Mouse (Mus musculus): ENCODE results near the gene Shkbp1.

Gene Shkbp1

DNA sequence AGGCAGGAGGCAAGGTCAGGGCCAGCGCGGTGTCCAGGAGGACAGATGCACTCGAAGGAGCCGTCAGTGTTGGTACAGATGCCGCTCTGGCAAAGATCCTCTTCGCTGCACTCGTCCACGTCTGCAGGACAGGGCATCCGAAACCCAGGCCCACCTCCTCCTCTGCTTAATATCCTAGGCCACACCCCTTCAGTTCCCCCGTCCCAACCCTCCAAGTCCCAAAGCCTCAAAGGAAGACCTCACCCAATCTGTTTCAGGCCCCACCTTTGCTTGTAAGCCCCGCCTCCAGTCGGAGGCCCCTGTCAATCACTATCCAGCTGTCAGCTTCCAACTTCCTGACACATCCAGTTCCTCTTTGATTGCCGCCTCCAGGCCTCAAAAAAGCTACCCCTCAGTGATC, 33.5 kb downstream of the Shkbp1 start:
- Histone ChIP-seq H3K36me3 (ENCODE audit: control insufficient read depth, insufficient read depth, low read length, poor library complexity, severe bottlenecking) (no peaks in the 10 kb centered on the region), H3K27me3 (ENCODE audit: control insufficient read depth, insufficient read depth, low read length, poor library complexity, severe bottlenecking) (no peaks in the 10 kb centered on the region; the same call in 1 of the 2 replicates)
- no peak for DNase-seq (ENCODE audit: low read depth, low spot score)

GRCm38 (mm10) chr7:27319411-27319810, 36.4 kb downstream of the Shkbp1 start:
- no peaks in the 10 kb centered on the region for H3K36me3 ChIP-seq (ENCODE audit: control insufficient read depth, insufficient read depth, low read length, poor library complexity, severe bottlenecking)
- no peaks in the 10 kb centered on the region; the same call in 1 of the 2 replicates for H3K27me3 ChIP-seq (ENCODE audit: control insufficient read depth, insufficient read depth, low read length, poor library complexity, severe bottlenecking)
- no peak for DNase-seq (ENCODE audit: low read depth, low spot score)

DNA sequence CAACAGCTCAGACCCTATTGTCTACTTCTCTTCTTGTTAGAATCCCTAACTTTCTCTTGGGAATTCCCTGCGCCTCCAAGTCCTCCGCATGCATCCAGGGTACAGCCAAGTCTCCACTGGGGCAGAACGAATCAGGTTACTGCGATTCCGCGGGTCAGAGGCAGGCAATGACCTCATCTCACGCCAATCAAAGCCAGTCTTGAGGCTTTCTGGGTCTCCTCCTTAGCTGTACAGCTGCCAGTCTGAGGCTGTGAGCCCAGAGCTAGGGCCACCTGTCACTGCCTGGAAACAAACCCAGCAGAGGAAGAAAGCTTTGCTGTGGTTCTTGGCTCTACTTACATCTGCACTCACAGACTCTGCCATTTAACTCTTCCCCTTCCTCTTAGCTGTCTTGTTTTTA, 39.9 kb downstream of the Shkbp1 start:
- H3K36me3 ChIP-seq (ENCODE audit: control insufficient read depth, insufficient read depth, low read length, poor library complexity, severe bottlenecking) = no peaks in the 10 kb centered on the region

DNA sequence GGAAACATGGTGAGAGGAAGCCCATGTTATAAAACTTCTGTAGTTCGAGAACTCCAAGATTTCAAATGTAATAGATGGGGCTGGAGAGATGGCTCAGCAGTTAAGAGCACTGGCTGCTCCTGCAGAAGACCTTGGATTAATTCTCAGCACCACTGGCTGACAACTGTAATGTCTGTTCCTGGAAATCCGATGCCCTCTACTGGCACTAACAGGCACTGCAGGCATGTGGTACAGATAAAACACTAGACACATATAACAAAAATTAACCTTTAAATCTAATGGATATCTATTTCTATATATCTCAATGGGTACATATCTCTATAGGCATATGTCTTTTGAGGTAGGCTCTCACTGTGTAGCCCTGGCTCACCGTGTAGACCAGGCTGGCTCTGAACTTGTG, 41.4 kb downstream of the Shkbp1 start:
- DNase-seq (ENCODE audit: low read depth, low spot score) = peak; percentile 10
- Histone ChIP-seq H3K27me3 (ENCODE audit: control insufficient read depth, insufficient read depth, low read length, poor library complexity, severe bottlenecking) (no peaks in the 10 kb centered on the region), H3K36me3 (ENCODE audit: control insufficient read depth, insufficient read depth, low read length, poor library complexity, severe bottlenecking) (no peaks in the 10 kb centered on the region)

More for the DNA sequence above, 39.9 kb downstream of the Shkbp1 start:
- H3K27me3 ChIP-seq (ENCODE audit: control insufficient read depth, insufficient read depth, low read length, poor library complexity, severe bottlenecking) = no peaks in the 10 kb centered on the region; the same call in 1 of the 2 replicates
- DNase-seq (ENCODE audit: low read depth, low spot score) = no peak

DNA sequence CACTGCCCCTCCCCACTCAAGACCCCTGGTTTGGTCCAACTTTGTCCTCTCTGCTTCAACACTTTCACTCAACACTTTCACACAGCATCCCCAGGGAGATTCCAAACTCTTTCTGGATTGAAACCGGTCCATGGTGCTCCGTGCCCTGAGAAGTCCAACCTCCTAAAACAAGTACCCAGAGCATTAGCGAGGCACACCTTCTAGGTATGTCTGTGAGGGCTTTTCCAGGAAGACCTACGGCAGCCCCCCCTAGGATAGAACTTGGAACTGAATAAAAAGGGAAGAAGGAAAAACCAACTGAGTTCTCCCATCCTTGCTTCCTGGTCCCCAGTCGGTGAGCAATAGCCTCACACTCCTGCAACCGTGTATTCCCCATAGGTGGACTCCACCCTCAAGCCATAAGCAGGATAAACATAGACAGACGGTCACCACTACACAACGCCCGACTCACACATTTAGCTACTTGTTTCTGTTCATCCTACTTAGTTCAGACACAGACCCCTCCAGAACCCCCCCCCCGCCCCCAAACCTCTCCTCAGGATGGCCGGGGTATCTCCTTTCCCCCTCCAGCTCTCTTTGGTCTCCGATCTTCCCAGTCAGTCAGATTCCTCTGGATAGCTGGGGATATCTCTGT, 44.1 kb downstream of the Shkbp1 start:
- no peaks in the 10 kb centered on the region for H3K36me3 ChIP-seq (ENCODE audit: control insufficient read depth, insufficient read depth, low read length, poor library complexity, severe bottlenecking)
- DNase-seq (ENCODE audit: low read depth, low spot score) = no peak

DNA sequence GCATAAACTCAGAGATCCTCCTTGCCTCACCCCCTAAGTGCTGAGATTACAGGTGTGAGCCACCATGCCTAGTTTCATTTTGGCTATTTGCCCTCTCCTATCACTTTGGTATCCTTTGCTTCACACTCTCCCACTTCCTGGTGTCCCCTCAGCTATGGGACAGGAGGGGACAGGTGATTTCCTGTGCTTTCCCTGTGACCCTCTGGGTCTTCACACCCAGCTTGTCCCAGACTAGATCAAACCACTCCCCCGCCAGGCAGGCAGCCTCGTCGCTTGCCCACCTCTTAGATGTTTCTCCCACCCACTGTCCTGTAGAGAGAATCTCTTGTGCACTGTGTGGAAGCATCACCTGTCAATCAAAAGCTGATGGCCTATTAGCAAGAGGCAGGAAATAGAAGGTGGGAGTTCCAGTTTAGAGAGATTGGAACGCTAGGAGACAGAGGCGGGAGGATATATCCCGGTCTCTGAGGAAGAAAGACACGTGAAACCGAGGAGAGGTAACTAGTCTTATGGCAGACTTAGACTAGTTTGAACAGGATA, 44.8 kb downstream of the Shkbp1 start:
- H3K36me3 ChIP-seq (ENCODE audit: control insufficient read depth, insufficient read depth, low read length, poor library complexity, severe bottlenecking) = no peaks in the 10 kb centered on the region
- no peaks in the 10 kb centered on the region for H3K27me3 ChIP-seq (ENCODE audit: control insufficient read depth, insufficient read depth, low read length, poor library complexity, severe bottlenecking)
- no peak for DNase-seq (ENCODE audit: low read depth, low spot score)

More for the DNA sequence above, 44.1 kb downstream of the Shkbp1 start:
- H3K27me3 ChIP-seq (ENCODE audit: control insufficient read depth, insufficient read depth, low read length, poor library complexity, severe bottlenecking) = no peaks in the 10 kb centered on the region

- DNase-seq (ENCODE audit: low read depth, low spot score) = no peak
- Histone ChIP-seq H3K27me3 (ENCODE audit: control insufficient read depth, insufficient read depth, low read length, poor library complexity, severe bottlenecking) (no peaks in the 10 kb centered on the region), H3K36me3 (ENCODE audit: control insufficient read depth, insufficient read depth, low read length, poor library complexity, severe bottlenecking) (no peaks in the 10 kb centered on the region)
Observed at GRCm38 (mm10) chr7:27310306-27310705, 45.5 kb downstream of the Shkbp1 start.

DNA sequence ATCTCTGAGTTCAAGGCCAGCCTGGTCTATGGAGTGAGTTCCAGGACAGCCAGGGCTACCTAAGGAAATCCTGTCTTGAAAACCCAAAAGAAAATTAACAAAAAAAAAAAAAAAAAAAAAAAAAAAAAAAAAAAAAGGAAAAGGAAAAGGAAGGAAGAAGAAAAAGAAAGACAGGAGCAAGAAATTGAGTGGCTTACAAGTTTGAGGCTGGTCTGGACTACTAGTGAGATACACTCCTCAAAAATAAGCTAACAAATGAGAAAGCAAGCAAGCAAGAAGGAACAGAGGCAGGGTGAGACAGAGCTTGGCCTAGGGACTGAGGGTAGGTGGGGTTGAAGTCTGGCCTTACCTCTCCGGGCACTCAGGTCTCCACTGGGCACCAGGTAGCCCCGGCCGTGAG, 46.0 kb downstream of the Shkbp1 start:
- Histone ChIP-seq H3K27me3 (ENCODE audit: control insufficient read depth, insufficient read depth, low read length, poor library complexity, severe bottlenecking) (no peaks in the 10 kb centered on the region), H3K36me3 (ENCODE audit: control insufficient read depth, insufficient read depth, low read length, poor library complexity, severe bottlenecking) (no peaks in the 10 kb centered on the region)
- no peak for DNase-seq (ENCODE audit: low read depth, low spot score)

- Histone ChIP-seq H3K27me3 (ENCODE audit: control insufficient read depth, insufficient read depth, low read length, poor library complexity, severe bottlenecking) (no peaks in the 10 kb centered on the region), H3K36me3 (ENCODE audit: control insufficient read depth, insufficient read depth, low read length, poor library complexity, severe bottlenecking) (no peaks in the 10 kb centered on the region)
- no peak for DNase-seq (ENCODE audit: low read depth, low spot score)
Observed at GRCm38 (mm10) chr7:27308821-27309549, 46.8 kb downstream of the Shkbp1 start.

- no peaks in the 10 kb centered on the region for H3K27me3 ChIP-seq (ENCODE audit: control insufficient read depth, insufficient read depth, low read length, poor library complexity, severe bottlenecking)
- DNase-seq (ENCODE audit: low read depth, low spot score) = no peak
Observed at GRCm38 (mm10) chr7:27307551-27307950, 48.3 kb downstream of the Shkbp1 start.

DNA sequence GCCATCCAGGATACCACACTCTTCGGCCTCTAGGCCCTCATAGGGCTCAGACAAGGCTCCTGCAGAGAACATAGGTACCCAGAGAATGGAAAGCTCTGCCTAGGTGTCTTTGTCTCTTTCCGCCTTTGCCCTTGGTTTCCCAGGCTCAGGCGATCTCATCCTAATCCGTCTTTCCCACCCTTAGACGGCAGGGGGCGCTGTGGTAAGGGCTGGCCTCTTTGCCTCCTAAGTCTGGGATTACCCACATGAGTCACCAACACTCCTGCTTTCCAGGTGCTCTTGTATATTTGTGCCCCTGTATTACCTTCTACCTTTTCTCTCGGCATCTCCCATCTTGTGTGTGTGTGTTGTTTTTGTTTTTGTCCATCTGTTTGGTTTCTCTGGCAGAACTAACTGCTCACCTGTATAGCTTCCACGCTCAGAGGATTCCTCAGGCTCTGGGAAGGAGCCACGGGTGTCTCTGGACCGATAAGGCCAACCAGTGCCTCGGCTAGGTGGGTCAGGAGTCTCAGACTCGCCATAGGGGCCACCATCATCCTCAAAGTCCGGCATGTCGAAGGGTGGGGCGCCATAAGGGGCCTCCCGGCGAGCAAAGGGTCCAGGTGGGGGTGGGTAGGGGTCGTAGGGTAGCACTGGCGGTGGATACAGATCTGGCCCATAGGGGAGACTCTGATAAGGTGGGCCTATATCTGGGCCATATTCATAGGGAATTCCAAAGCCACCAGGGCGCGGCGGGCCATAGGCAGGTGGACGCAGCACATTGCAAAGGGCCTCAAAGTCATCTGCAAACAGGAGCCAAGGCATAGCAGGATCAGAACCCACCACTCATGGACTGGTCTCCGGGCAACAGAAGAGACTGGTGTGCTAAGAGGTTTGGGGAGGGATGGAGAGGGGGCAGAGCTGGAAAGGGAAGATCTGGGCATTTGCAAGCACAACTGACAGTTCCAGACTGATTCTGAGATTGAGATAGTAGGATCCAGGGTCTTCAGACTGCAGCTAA, 49.4 kb downstream of the Shkbp1 start:
- no peaks in the 10 kb centered on the region for H3K27me3 ChIP-seq (ENCODE audit: control insufficient read depth, insufficient read depth, low read length, poor library complexity, severe bottlenecking)

More at GRCm38 (mm10) chr7:27307551-27307950, 48.3 kb downstream of the Shkbp1 start:
- H3K36me3 ChIP-seq (ENCODE audit: control insufficient read depth, insufficient read depth, low read length, poor library complexity, severe bottlenecking) = no peaks in the 10 kb centered on the region

GRCm38 (mm10) chr7:27305091-27305730, 50.6 kb downstream of the Shkbp1 start:
- DNase-seq (ENCODE audit: low read depth, low spot score) = no peak
- no peaks in the 10 kb centered on the region for H3K27me3 ChIP-seq (ENCODE audit: control insufficient read depth, insufficient read depth, low read length, poor library complexity, severe bottlenecking)
- no peaks in the 10 kb centered on the region for H3K36me3 ChIP-seq (ENCODE audit: control insufficient read depth, insufficient read depth, low read length, poor library complexity, severe bottlenecking)

More for the DNA sequence above, 49.4 kb downstream of the Shkbp1 start:
- no peaks in the 10 kb centered on the region for H3K36me3 ChIP-seq (ENCODE audit: control insufficient read depth, insufficient read depth, low read length, poor library complexity, severe bottlenecking)
- DNase-seq (ENCODE audit: low read depth, low spot score) = peak; percentile 33

DNA sequence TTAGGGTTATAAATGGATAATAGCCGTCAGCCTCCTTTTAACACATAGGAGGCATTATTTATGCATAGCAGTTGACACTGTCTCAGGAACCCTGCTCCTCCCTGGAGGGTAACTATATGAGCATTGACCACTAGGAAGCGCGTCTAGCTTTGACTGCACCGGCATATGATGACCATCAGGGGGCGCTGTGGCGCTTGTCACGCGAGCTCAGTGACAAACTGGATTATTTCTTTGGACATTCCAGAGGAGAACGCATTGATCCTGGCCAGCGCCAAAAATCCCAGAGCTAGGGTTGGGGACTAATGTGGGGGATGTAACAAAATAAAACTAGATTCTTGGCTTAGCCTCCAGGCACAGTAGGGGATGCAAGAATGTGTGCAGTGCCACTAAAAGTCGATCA, 53.6 kb downstream of the Shkbp1 start:
- DNase-seq (ENCODE audit: low read depth, low spot score) = peak; percentile 74
- H3K27me3 ChIP-seq (ENCODE audit: control insufficient read depth, insufficient read depth, low read length, poor library complexity, severe bottlenecking) = no peaks in the 10 kb centered on the region
- no peaks in the 10 kb centered on the region for H3K36me3 ChIP-seq (ENCODE audit: control insufficient read depth, insufficient read depth, low read length, poor library complexity, severe bottlenecking)

DNA sequence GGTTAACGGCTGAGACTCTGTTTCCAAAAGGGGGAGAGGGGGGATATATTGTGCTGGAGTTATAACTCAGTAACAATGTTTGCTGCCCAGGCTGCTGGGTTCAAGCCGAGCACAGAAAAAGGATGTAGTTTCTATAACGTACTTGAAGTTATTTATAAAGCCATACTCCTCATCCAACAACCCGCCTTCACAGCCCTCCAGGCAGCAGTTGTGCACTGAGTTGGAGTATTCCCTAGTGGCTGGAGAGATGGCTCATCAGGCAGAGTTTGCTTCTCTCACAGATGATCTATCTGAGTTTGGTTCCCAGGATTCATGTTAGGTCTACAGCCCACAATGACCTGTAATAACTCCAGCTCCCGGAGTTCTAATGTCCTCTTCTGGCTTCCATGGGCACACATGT, 55.0 kb downstream of the Shkbp1 start:
- no peaks in the 10 kb centered on the region for H3K27me3 ChIP-seq (ENCODE audit: control insufficient read depth, insufficient read depth, low read length, poor library complexity, severe bottlenecking)
- no peak for DNase-seq (ENCODE audit: low read depth, low spot score)
- H3K36me3 ChIP-seq (ENCODE audit: control insufficient read depth, insufficient read depth, low read length, poor library complexity, severe bottlenecking) = no peaks in the 10 kb centered on the region

Measured in splenic B cell, adult 2 months (primary cell).